Mouse (Mus musculus) ES-Bruce4 (cell line): ENCODE data around the gene Mndal.
"Not testable (repeated sequence)": the region's sequence is repeated elsewhere in the genome, so short reads cannot be mapped to it uniquely, and the experiment has no call there.

Experiments used
- CTCF ChIP-seq: IDR thresholded peaks from one replicate; pipeline ENCODE4 v1.8.1; 2011; ENCODE audit warnings: low read depth, low read length
- EP300 ChIP-seq: IDR thresholded peaks from 2 replicates; pipeline ENCODE4 v1.6.1; 2011; ENCODE audit warnings: low read depth, low read length; ENCODE audit not compliant: insufficient read depth
- POLR2A ChIP-seq: IDR thresholded peaks from one replicate; pipeline ENCODE4 v1.8.1; 2011; ENCODE audit warnings: low read length; ENCODE audit not compliant: insufficient read depth

DNA sequence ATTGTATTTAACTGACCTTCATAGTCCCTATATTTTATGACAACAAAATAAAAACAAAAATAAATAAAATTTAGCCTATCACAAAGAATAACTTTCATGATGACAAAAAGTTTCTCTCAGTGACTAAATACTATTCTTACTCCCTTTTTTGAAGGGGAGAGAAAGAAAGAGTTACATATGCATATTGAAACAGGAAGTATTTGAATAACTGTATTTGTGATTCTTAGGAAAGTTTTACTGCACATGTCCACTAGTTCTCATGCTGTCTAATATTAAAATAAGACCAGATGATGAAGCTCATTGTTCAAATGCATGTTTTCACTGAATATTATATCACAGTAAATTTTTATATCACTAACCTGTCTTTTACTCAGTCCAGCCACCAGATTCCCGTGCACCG lies 769 bp downstream of the Mndal start:
- TF ChIP-seq EP300, POLR2A, CTCF: not testable (repeated sequence)
